Mouse (Mus musculus): Measurements from ENCODE around the gene Ddah1. TPM values are rescaled to one million over a fixed set of nuclear protein-coding genes. Genes with fewer than 3 reads are reported as not detected.

Gene Ddah1
- polyA plus RNA-seq, 1 experiment from 2014 or later = 25.4 TPM

DNA sequence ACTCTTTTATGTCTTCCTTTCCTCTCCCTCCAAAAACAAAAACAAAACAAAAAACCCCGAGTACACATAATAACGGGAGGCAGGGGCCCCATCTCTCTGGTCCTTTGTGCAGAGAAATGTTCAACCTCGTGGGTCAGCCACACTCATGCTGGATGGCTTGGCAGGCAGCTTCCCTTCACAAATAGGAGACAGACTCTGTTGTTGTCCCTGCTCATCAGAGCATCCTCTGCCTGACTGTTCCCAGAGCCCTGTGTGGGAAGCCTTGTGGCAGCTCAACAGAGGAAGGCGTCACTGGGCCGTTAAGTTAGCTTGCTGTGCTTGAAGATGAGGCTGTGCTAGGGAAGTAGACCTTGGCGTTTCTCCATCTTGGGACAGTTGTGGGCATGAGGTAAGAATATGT is 58.8 kb downstream of the Ddah1 start:
- H3K36me3 ChIP-seq = no peaks in the 10 kb centered on the region
- H3K4me2 ChIP-seq = no peak overlapping the region
- H3K4me1 ChIP-seq (replicated peaks) = peaks cover 21% of the 10 kb centered on the region
- no peak overlapping the region for H3K4me3 ChIP-seq
- no peaks in the 10 kb centered on the region for H3K9me3 ChIP-seq (replicated peaks)
- ATAC-seq (replicated peaks; ENCODE audit: insufficient number of reproducible peaks, insufficient read depth, low FRiP score, low read depth) = 0 out of 2 replicates have a peak, but pooled peaks have one; percentile 40
- peak overlapping the region; percentile 55 for H3K27ac ChIP-seq
- no peaks in the 10 kb centered on the region for H3K27me3 ChIP-seq
- H3K9ac ChIP-seq = no peak overlapping the region
- WGBS = 53% methylated on average over 6 of the region's 6 CpGs

- no peak overlapping the region for H3K4me2 ChIP-seq
- H3K27ac ChIP-seq = 0 out of 2 replicates have a peak overlapping the region, but pooled peaks have one; percentile 23
- H3K27me3 ChIP-seq = no peaks in the 10 kb centered on the region
- H3K9me3 ChIP-seq (replicated peaks) = no peaks in the 10 kb centered on the region
- 19% methylated on average over 2 of the region's 2 CpGs for WGBS
- no peaks in the 10 kb centered on the region for H3K36me3 ChIP-seq
- H3K4me3 ChIP-seq = no peak overlapping the region
- H3K9ac ChIP-seq = no peak overlapping the region
- peaks cover 21% of the 10 kb centered on the region for H3K4me1 ChIP-seq (replicated peaks)
- peak; percentile 24; the same call in 1 of the 2 replicates for ATAC-seq (replicated peaks; ENCODE audit: insufficient number of reproducible peaks, insufficient read depth, low FRiP score, low read depth)
Observed at GRCm38 (mm10) chr3:145820439-145820838, 62.0 kb downstream of the Ddah1 start.

DNA sequence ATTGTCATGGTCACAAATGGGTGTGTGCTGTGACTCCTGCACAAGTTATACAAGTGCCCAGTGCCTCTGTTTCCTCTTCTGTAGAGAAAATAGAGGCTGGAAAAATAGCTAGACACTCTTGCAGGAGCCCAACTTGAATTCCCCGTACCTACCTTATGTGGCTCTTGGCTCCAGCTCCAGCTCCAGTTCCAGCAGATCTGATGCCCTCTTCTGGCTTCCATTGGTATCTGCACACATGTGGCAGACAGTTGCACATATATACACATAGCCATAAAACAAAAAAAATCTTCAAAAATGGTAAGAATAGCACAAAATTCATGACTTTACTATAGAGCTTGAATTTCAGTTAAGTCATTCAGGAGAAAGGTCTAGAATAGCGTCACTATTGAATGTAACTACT is 62.5 kb downstream of the Ddah1 start:
- Histone ChIP-seq H3K27me3 (no peaks in the 10 kb centered on the region), H3K9ac (no peak overlapping the region), H3K4me2 (no peak overlapping the region), H3K4me1 (replicated peaks) (peaks cover 21% of the 10 kb centered on the region), H3K36me3 (no peaks in the 10 kb centered on the region), H3K4me3 (no peak overlapping the region), H3K27ac (0 out of 2 replicates have a peak overlapping the region, but pooled peaks have one; percentile 23), H3K9me3 (replicated peaks) (no peaks in the 10 kb centered on the region)
- 91% methylated on average over 2 of the region's 2 CpGs for WGBS
- ATAC-seq (replicated peaks; ENCODE audit: insufficient number of reproducible peaks, insufficient read depth, low FRiP score, low read depth) = no peak

GRCm38 (mm10) chr3:145822201-145822600 is 63.7 kb downstream of the Ddah1 start:
- WGBS = 52% methylated on average over 4 of the region's 4 CpGs
- Histone ChIP-seq H3K4me2 (no peak overlapping the region), H3K27ac (no peak overlapping the region), H3K9me3 (replicated peaks) (no peaks in the 10 kb centered on the region), H3K4me1 (replicated peaks) (peaks cover 16% of the 10 kb centered on the region), H3K9ac (no peak overlapping the region), H3K4me3 (no peak overlapping the region), H3K27me3 (no peaks in the 10 kb centered on the region), H3K36me3 (no peaks in the 10 kb centered on the region)
- ATAC-seq (replicated peaks; ENCODE audit: insufficient number of reproducible peaks, insufficient read depth, low FRiP score, low read depth) = no peak

DNA sequence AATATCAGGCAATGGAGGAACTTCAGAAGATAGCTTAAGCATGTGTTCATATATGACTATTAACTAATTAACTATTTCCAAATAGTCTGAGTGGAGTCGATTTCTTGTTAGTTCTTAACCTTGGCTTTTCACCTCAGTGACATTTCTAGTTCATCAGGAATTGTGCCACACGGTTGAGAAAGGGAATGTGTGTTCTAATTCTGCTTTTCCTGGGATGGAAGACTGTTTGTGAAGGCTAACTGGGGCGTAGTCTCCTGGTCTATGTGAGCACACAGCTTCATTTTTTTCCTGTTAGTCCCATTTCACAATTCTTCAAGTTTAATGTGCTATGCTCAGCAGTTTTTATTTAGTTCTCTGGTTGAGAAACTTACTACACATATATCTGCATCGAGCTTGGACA is 65.2 kb downstream of the Ddah1 start:
- Histone ChIP-seq H3K36me3 (no peaks in the 10 kb centered on the region), H3K27ac (no peak overlapping the region), H3K27me3 (no peaks in the 10 kb centered on the region), H3K9me3 (replicated peaks) (no peaks in the 10 kb centered on the region), H3K4me1 (replicated peaks) (peaks cover 27% of the 10 kb centered on the region), H3K4me2 (no peak overlapping the region), H3K4me3 (no peak overlapping the region), H3K9ac (no peak overlapping the region)
- 88% methylated on average over 4 of the region's 4 CpGs for WGBS
- ATAC-seq (replicated peaks; ENCODE audit: insufficient number of reproducible peaks, insufficient read depth, low FRiP score, low read depth) = no peak

DNA sequence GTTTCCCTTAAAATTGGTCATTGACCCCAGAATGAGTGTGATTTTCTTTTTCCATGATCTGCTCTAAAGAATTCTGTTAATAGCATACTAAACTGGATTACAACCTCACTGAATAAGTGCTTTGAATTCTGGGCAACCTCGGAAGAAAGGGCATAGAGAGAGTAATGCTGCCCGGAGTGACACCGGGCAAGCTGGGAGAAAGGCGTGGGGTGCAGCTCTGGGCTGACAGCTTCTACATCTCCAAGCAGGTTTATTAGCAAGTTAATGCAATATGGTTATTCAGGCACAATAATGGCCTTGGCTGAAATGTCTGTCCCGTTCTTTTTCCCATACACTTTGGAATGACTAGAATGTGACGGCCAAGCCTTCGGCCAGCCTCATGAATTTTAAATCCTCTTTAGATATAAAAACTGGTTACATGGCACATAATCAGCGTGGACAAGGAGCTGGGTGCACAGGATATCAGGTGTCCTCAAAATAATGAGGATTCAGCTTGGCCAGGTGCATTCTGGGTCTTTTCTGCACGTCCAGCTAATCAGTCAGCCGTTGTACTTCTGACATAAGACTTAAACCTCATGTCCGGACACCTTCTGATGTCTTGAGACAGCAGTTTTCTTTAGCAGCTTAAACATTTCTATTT is 67.1 kb downstream of the Ddah1 start:
- Histone ChIP-seq H3K36me3 (no peaks in the 10 kb centered on the region), H3K9me3 (replicated peaks) (no peaks in the 10 kb centered on the region), H3K4me1 (replicated peaks) (peaks cover 28% of the 10 kb centered on the region), H3K4me3 (no peak overlapping the region), H3K9ac (no peak overlapping the region), H3K4me2 (no peak overlapping the region), H3K27me3 (no peaks in the 10 kb centered on the region), H3K27ac (no peak overlapping the region)
- ATAC-seq (replicated peaks; ENCODE audit: insufficient number of reproducible peaks, insufficient read depth, low FRiP score, low read depth) = no peak
- WGBS = 78% methylated on average over 11 of the region's 11 CpGs

DNA sequence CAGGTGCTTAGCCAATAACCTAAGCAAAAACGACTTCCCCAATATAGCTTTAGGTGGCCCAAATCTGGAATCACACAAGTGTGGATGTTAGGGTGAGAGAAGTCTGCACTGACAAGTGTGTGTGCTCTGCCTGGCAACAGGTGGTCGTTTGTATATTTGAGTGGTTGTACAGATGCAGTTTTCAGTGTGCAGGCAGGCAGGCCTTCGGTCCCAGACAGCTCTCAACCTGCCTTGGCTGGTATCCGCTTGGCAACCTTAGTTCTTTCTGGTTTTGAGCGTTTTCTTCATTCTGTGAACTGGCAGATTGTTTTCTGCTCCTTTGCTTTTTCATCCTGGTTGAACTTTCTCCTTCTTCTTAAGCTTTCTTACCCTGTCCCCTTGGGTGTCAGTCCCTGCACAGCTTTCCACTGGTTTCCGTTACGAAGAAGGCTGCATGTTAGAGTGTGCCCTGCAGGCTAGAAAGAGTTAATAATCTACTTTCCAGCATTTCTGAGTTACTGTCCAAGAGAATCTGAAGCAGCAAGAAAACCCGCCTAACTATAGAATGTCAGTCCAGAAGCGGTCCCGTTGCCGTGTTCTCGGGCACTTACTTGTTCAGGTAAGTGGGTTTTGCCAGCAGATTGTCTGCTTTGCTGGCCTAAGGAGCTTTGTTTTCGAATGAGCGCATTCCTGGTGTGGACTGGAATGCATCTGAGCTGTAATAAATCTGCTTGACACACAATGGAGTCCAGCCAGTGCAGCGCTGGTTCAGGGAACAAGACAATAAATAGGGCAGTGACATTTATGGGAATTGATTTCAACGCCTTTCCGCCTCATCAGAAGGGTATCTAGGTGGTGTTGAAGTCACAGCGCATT is 68.9 kb downstream of the Ddah1 start:
- Histone ChIP-seq H3K9ac (peak overlapping the region; percentile 27; the same call in 1 of the 2 replicates), H3K9me3 (replicated peaks) (no peaks in the 10 kb centered on the region), H3K27ac (peak overlapping the region; percentile 61), H3K4me2 (peak overlapping the region; percentile 51), H3K4me3 (peak overlapping the region; percentile 15; the same call in 1 of the 2 replicates), H3K4me1 (replicated peaks) (peaks cover 25% of the 10 kb centered on the region), H3K27me3 (no peaks in the 10 kb centered on the region), H3K36me3 (no peaks in the 10 kb centered on the region)
- 30% methylated on average over 18 of the region's 18 CpGs for WGBS
- ATAC-seq (replicated peaks; ENCODE audit: insufficient number of reproducible peaks, insufficient read depth, low FRiP score, low read depth) = no peak

DNA sequence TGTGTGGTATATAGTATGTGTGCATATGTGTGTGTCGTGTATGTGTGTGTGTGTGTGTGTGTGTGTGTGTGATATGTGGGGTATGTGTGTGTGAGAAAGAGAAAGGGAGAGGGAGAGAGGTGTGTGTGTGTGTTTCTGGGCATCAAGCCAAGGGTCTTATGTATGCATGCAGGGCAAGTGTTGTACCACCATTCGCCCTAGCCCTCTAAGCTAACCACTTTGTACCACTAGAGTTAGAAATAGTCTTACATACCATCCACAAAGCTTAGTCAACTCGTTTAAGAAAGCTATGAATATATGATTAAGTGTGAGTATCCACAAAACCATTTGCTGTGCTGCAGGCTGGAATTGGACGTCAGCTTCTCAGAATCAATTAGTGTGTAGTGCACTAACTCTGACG is 70.4 kb downstream of the Ddah1 start:
- Histone ChIP-seq H3K36me3 (no peaks in the 10 kb centered on the region), H3K27ac (no peak overlapping the region), H3K9me3 (replicated peaks) (no peaks in the 10 kb centered on the region), H3K27me3 (no peaks in the 10 kb centered on the region), H3K4me2 (no peak overlapping the region), H3K9ac (no peak overlapping the region), H3K4me3 (no peak overlapping the region), H3K4me1 (replicated peaks) (peaks cover 30% of the 10 kb centered on the region)
- WGBS = 45% methylated on average over 5 of the region's 5 CpGs
- no peak for ATAC-seq (replicated peaks; ENCODE audit: insufficient number of reproducible peaks, insufficient read depth, low FRiP score, low read depth)

DNA sequence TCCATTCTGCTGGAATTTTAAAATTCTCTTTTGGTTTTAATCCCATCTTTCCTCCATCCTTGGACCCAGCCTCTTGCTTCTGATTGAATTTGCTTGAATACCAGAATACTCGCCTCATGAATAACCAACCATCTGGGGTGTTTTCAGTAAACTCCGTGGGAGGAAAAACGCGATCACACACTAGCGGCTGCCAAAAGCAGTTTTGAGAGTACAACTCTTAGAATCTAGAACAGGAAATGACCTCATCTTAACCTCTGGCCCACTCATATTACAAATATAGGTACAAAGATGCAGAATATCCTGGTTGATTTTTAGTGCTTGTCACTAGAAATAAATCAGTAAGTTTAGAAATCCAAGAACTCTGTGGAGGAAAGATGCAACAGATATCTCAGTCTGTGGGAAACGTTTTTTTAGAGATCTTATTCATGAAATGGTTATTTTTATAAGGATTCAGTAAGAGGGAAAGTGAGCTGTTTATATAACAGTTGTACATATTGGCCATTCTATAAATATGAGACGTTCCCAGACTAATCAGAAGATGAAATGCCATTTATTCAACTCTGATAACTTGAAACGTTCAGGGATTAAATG is 75.6 kb downstream of the Ddah1 start:
- Histone ChIP-seq H3K27ac (no peak overlapping the region), H3K4me1 (replicated peaks) (peaks cover 12% of the 10 kb centered on the region), H3K4me3 (no peak overlapping the region), H3K4me2 (no peak overlapping the region), H3K9me3 (replicated peaks) (no peaks in the 10 kb centered on the region), H3K9ac (no peak overlapping the region), H3K27me3 (no peaks in the 10 kb centered on the region), H3K36me3 (no peaks in the 10 kb centered on the region)
- no peak for ATAC-seq (replicated peaks; ENCODE audit: insufficient number of reproducible peaks, insufficient read depth, low FRiP score, low read depth)
- WGBS = 42% methylated on average over 8 of the region's 8 CpGs

DNA sequence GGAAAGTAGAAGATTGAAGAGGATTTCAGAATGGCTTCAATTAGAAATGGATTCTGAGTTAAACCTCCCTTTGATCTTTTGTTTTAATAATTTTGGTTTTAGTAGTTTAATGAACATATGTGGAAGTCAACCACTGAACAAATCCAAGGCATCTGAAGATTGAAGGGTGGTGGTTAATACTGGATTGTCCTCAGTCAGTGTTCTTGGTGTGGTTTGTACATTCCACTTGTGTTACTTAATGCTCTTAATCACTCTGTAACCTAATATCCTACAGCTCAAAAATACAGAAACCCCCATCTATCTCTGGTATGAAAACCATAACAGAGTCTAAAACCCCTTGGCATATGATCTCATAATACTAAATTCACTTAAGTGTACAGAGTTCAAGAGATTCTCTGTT is 79.8 kb downstream of the Ddah1 start:
- H3K4me1 ChIP-seq (replicated peaks) = peaks cover 8% of the 10 kb centered on the region; the same call in 1 of the 2 replicates
- H3K9me3 ChIP-seq (replicated peaks) = no peaks in the 10 kb centered on the region
- no peak overlapping the region for H3K4me3 ChIP-seq
- no peaks in the 10 kb centered on the region for H3K27me3 ChIP-seq
- H3K27ac ChIP-seq = no peak overlapping the region
- H3K9ac ChIP-seq = no peak overlapping the region
- no peak overlapping the region for H3K4me2 ChIP-seq
- H3K36me3 ChIP-seq = no peaks in the 10 kb centered on the region
- no peak for ATAC-seq (replicated peaks; ENCODE audit: insufficient number of reproducible peaks, insufficient read depth, low FRiP score, low read depth)

GRCm38 (mm10) chr3:145841961-145842710 is 83.7 kb downstream of the Ddah1 start:
- Histone ChIP-seq H3K9me3 (replicated peaks) (no peaks in the 10 kb centered on the region), H3K4me3 (no peak overlapping the region), H3K36me3 (no peaks in the 10 kb centered on the region), H3K4me2 (no peak overlapping the region), H3K27me3 (no peaks in the 10 kb centered on the region), H3K9ac (no peak overlapping the region), H3K27ac (no peak overlapping the region), H3K4me1 (replicated peaks) (0 out of 2 replicates have a peak, but pooled peaks cover under 1% of the 10 kb centered on the region)
- no peak for ATAC-seq (replicated peaks; ENCODE audit: insufficient number of reproducible peaks, insufficient read depth, low FRiP score, low read depth)
- 75% methylated on average over 12 of the region's 12 CpGs for WGBS

All from heart, embryonic 15.5 days (tissue).